Mouse (Mus musculus) embryonic facial prominence, embryonic 12.5 days (tissue): ENCODE results near the gene Tmprss7. TPM values are rescaled to one million over a fixed set of nuclear protein-coding genes. Genes with fewer than 3 reads are reported as not detected.

Experiments used
- ATAC-seq: fragments of 200-750 bp; cut with Nextera tagmentation; 2 replicates; pipeline ENCODE4 v1.8.0; 2017; ENCODE audit not compliant: insufficient number of reproducible peaks, insufficient read depth, low FRiP score, low TSS enrichment
- H3K27ac ChIP-seq: fragments of 300-500 bp; sonication (generic); 2 replicates; pipeline ENCODE4 v1.5.1; 2016; ENCODE audit warnings: mild to moderate bottlenecking
- H3K27me3 ChIP-seq: fragments of 300-500 bp; sonication (generic); 2 replicates; pipeline ENCODE4 v1.6.1; 2016; ENCODE audit warnings: mild to moderate bottlenecking, moderate library complexity
- H3K36me3 ChIP-seq: fragments of 300-500 bp; sonication (generic); 2 replicates; pipeline ENCODE4 v1.6.1; 2016; ENCODE audit warnings: mild to moderate bottlenecking
- H3K4me1 ChIP-seq: fragments of 300-500 bp; sonication (generic); 2 replicates; pipeline ENCODE4 v1.6.1; 2016
- H3K4me2 ChIP-seq: fragments of 300-500 bp; sonication (generic); replicated peaks from 2 replicates; pipeline ENCODE4 v1.6.1; 2016; ENCODE audit warnings: mild to moderate bottlenecking, moderate library complexity
- H3K4me3 ChIP-seq: fragments of 300-500 bp; sonication (generic); 2 replicates; pipeline ENCODE4 v1.5.1; 2016; ENCODE audit warnings: mild to moderate bottlenecking
- H3K9ac ChIP-seq: fragments of 300-500 bp; sonication (generic); 2 replicates; pipeline ENCODE4 v1.6.1; 2016; ENCODE audit warnings: mild to moderate bottlenecking, moderate library complexity
- H3K9me3 ChIP-seq: fragments of 300-500 bp; sonication (generic); 2 replicates; pipeline ENCODE4 v1.6.1; 2016; ENCODE audit warnings: mild to moderate bottlenecking, moderate library complexity
- WGBS: fragments of 180-500 bp; shearing (Covaris S2); methylation state at CpG from one replicate; pipeline ENCODE4 v1.1.7; 2016; 5-methylcytosine and 5-hydroxymethylcytosine counted together
- polyA plus RNA-seq: library from polyadenylated mRNA; unstranded; fragments of >200 nt; fragmentation: Nextera tagmentation; extraction: Ambion mirVana; gene quantifications from 2 replicates; pipeline ENCODE4 v1.2.1, GENCODE M21; 2016

Gene Tmprss7
- polyA plus RNA-seq, 1 experiment from 2014 or later = 0.22 TPM

DNA sequence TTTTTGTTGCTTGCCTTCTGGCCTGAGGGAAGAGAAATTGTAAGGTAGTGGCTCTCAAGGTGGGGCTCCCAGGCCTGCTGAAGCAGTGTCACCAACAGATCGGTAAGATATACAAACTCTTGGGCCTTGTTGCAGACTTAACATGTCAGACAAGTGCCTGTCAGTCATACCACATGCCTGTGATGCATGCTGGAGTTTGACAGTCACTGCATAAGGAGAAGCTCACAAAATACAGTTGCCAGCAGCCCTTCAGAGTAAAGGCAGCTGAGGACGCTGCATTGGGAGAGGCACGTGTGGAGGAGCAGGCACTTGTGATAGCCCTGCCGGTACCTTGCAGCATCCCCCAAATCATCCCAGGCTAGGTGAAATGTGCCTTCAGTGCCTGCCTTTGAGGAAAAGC, 24.8 kb upstream of the Tmprss7 start:
- Histone ChIP-seq H3K9ac (no peak overlapping the region), H3K27ac (no peak overlapping the region), H3K36me3 (peaks cover 15% of the 10 kb centered on the region), H3K27me3 (no peaks in the 10 kb centered on the region), H3K4me3 (no peak overlapping the region), H3K4me1 (peaks cover under 1% of the 10 kb centered on the region; the same call in 1 of the 2 replicates), H3K9me3 (no peaks in the 10 kb centered on the region), H3K4me2 (no peak overlapping the region)
- WGBS = 91% methylated on average over 4 of the region's 4 CpGs
- ATAC-seq = no peak

DNA sequence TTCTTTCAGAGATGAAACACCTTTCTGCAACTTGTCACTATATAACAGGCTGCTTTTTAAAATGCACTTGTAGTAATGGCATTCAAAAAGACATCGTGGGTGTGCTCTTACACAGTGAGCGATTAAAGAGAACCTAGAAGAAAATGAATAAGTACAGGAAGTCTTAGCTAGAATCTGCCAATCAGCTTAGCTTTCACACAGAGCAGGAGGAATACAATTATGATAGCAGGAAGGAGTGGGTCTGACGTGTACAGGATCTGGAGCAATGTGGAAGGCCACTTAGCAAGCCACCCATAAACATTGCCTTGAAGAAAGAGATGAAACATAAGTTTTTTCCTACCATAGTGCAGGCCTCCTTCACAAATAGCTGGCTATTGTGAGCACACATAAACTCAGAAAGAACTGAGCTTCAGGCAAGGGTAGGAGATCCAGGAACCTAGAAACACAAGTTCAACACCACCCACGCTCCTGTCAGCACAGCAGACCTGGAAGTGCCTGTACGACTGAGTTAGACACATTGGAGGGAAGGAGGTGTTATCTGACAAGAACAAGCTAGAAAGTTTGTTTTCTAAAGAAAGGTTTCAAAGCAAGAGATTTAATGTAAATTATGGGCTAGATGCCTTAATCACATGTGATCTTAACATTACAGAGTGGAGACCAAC, 21.2 kb upstream of the Tmprss7 start:
- 85% methylated on average over 5 of the region's 5 CpGs for WGBS
- H3K36me3 ChIP-seq = peaks cover 22% of the 10 kb centered on the region

DNA sequence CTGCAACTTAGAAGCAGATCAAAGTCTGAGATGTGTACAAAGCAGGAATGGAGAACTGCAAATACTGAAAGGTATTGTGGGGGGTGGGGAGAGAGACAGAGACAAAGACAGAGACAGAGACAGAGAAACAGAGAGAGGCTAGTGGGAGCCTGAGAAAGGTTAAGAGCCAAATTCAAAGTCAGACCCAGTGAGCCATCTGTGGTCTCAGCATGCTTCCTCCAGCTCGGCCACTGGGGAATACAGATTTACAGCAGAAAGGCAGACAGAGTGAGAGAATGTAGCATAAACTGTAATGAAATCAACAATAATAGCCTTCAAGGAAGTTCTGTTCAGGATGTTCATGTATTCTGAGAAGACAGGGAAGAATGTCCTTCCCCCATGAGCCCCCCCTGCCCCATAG, 20.4 kb upstream of the Tmprss7 start:
- Histone ChIP-seq H3K4me2 (no peak overlapping the region), H3K27me3 (no peaks in the 10 kb centered on the region), H3K36me3 (peaks cover 22% of the 10 kb centered on the region), H3K27ac (no peak overlapping the region), H3K4me1 (no peaks in the 10 kb centered on the region), H3K9me3 (no peaks in the 10 kb centered on the region), H3K9ac (no peak overlapping the region), H3K4me3 (no peak overlapping the region)
- WGBS = 85% methylated on average over 1 of the region's 1 CpGs
- ATAC-seq = no peak

More for the DNA sequence above, 21.2 kb upstream of the Tmprss7 start:
- no peak for ATAC-seq
- Histone ChIP-seq H3K27ac (no peak overlapping the region), H3K9ac (no peak overlapping the region), H3K4me1 (no peaks in the 10 kb centered on the region), H3K4me3 (no peak overlapping the region), H3K9me3 (no peaks in the 10 kb centered on the region), H3K4me2 (no peak overlapping the region), H3K27me3 (no peaks in the 10 kb centered on the region)

DNA sequence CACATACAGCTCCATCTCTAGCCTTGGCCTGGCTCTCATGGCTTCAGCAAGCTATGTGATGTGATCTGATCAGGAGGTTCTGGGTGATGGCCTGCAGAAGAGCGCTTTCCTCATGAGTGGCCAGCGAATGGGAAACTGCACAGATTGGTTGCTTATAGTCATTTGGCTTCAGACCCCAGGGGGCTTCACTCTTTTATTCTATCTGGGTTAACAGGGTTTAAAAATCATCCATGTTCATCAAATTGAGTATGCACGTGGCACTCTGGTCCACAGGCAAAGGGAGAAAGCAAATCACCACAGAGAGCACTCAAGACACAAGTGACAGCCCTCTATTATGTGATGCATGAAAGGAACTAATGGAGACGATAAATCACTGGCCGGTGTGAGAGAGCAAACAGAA, 19.8 kb upstream of the Tmprss7 start:
- Histone ChIP-seq H3K4me2 (no peak overlapping the region), H3K9ac (no peak overlapping the region), H3K9me3 (no peaks in the 10 kb centered on the region), H3K4me3 (no peak overlapping the region), H3K36me3 (peaks cover 19% of the 10 kb centered on the region), H3K27ac (no peak overlapping the region), H3K27me3 (no peaks in the 10 kb centered on the region), H3K4me1 (no peaks in the 10 kb centered on the region)
- WGBS = 85% methylated on average over 5 of the region's 5 CpGs
- ATAC-seq = no peak

DNA sequence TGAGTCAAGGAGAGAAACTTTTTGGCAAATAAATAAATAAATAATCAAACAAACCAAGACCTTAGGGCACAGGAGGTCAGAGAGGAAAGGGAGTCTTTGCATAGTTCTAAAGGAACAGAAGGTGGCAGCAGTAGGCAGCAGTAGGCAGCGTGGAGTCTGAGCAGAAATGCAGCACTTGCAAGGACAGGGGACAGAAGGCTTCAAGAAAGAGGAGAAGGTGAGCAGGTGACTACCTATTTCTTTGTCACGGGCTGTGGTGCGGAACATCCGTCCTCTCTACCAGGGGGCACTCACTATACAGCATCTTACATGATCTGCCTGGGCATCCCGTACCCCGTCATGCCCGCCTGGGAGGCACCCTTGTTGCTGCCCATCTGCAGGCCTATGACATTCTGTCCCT, 17.8 kb upstream of the Tmprss7 start:
- Histone ChIP-seq H3K4me2 (no peak overlapping the region), H3K27me3 (no peaks in the 10 kb centered on the region), H3K4me1 (no peaks in the 10 kb centered on the region), H3K36me3 (peaks cover 8% of the 10 kb centered on the region; the same call in 1 of the 2 replicates), H3K4me3 (no peak overlapping the region), H3K27ac (no peak overlapping the region), H3K9ac (no peak overlapping the region), H3K9me3 (no peaks in the 10 kb centered on the region)
- WGBS = 70% methylated on average over 7 of the region's 7 CpGs
- ATAC-seq = no peak

DNA sequence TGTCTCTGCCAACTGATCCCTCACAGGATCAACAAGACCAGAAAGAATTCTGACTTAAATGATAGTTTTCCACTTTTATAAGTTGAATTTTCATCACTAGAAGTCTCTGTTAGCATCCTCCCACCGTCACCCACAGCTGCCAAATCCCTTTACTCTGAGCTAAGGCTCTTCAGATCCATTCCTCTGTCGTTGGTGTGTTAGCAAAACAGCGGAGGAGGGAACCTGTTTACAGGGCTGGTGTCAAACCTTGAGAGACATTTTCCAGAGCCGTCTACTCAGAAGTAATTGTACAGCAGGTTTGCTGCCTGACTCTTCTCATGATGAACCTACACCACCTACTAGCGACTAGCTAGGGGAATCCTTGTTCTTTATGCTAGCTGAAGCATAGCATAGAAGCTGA, 5.8 kb upstream of the Tmprss7 start:
- Histone ChIP-seq H3K4me3 (no peak overlapping the region), H3K4me1 (no peaks in the 10 kb centered on the region), H3K27ac (no peak overlapping the region), H3K36me3 (no peaks in the 10 kb centered on the region), H3K9me3 (no peaks in the 10 kb centered on the region), H3K4me2 (no peak overlapping the region), H3K27me3 (no peaks in the 10 kb centered on the region), H3K9ac (no peak overlapping the region)
- ATAC-seq = no peak
- WGBS = 76% methylated on average over 5 of the region's 5 CpGs

DNA sequence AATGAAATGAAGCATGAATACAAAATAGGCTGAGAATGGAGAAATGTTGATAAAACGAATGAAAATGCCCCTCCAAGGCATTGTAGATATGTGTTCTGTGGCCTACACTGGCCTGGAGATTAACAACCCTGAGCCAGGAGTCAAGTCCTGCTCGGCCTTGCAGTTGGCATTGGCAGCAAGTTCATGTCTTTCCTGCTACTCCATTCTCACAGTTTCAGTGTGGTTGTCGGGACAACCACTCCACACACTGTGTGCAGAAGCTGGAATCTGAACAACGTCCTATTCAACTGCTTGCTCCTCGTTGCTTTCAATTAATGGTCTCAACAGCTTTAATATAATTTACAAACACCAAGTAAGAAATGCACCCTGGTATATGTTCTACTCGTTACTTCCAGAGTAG, 4.5 kb upstream of the Tmprss7 start:
- H3K27ac ChIP-seq = no peak overlapping the region
- H3K9me3 ChIP-seq = no peaks in the 10 kb centered on the region
- ATAC-seq = no peak
- WGBS = 84% methylated on average over 6 of the region's 6 CpGs
- no peak overlapping the region for H3K4me3 ChIP-seq
- no peaks in the 10 kb centered on the region for H3K4me1 ChIP-seq
- H3K27me3 ChIP-seq = no peaks in the 10 kb centered on the region
- H3K4me2 ChIP-seq = no peak overlapping the region
- H3K36me3 ChIP-seq = no peaks in the 10 kb centered on the region
- no peak overlapping the region for H3K9ac ChIP-seq

DNA sequence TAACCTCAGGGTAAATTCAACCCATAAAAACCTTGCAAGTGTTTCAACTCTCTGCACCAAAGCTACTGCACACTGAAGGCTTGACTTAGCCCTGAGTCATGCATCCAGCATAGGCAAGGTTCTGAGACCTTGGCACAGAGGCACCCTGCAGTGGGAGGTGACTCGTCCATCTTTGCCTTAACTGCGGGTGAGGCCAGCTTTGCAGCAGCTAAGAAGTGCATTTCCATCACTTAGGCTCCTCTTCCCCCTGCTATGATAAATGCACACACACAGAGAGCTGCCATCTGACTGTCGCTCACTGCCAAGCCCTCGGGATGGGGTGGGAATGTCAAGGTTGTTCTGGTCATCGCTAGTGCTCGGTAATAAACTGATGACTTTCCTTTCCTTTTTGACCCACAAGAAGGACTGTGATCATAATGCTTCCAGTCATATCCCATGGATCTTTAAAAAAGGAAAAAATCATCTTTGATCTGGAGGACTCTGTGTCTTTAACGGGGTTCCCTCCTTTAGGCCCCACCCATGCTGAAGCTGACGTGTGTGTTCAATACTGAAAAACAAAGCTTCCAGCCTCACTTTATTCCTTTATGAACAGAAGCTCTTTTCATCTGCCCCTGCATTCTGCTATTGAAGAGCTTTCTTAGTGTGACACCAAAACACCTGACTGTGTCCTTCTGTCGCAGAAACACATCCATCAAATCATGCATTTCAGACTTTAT, 2.1 kb upstream of the Tmprss7 start:
- 79% methylated on average over 9 of the region's 9 CpGs for WGBS
- no peak overlapping the region for H3K27ac ChIP-seq
- no peaks in the 10 kb centered on the region for H3K27me3 ChIP-seq
- H3K4me1 ChIP-seq = no peaks in the 10 kb centered on the region
- no peaks in the 10 kb centered on the region for H3K9me3 ChIP-seq
- no peak for ATAC-seq
- no peaks in the 10 kb centered on the region for H3K36me3 ChIP-seq
- no peak overlapping the region for H3K4me3 ChIP-seq
- H3K9ac ChIP-seq = no peak overlapping the region
- H3K4me2 ChIP-seq = no peak overlapping the region

DNA sequence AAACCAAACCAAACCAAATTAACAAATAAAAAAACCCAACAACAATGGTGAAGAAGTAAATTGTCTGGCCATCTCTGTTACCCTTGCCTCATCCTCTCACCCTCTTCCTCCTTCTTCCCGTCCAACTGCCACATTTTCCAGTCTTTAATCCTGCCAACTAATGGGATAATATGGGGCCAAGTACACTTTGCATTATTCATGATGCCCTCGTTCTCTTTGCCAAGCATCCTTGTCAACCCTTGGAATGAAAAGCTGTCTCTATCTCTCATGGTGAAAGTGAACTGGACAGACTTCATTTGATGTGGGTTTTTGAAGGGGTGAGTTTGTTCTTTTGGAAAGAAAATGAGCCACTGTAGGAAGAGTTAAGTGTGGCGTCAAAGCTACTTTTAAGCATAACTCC, 607 bp downstream of the Tmprss7 start:
- Histone ChIP-seq H3K36me3 (no peaks in the 10 kb centered on the region), H3K4me1 (no peaks in the 10 kb centered on the region), H3K4me3 (no peak overlapping the region), H3K27me3 (no peaks in the 10 kb centered on the region), H3K9me3 (no peaks in the 10 kb centered on the region), H3K4me2 (no peak overlapping the region), H3K9ac (no peak overlapping the region), H3K27ac (no peak overlapping the region)
- WGBS = 70% methylated on average over 3 of the region's 3 CpGs
- no peak for ATAC-seq

DNA sequence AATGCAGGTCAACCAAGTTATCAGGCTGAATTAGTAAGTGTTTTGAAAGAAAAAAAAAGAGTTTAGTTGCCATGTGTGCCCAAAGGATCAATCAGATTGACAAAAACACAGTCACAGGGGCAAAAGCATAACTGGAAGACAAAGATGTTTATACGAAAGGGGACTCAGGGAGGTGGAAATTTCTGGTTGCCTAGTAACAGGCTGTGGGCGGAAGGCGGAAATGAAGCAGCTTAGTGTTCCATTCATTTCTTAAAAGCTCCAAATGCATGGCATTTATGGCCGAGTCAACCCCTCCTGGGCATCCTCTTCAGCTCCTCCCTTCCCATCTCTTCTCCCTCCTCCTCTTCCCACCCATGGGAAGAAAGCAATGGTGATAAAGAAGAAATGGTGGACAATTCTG, 3.3 kb downstream of the Tmprss7 start:
- no peaks in the 10 kb centered on the region for H3K36me3 ChIP-seq
- H3K27me3 ChIP-seq = no peaks in the 10 kb centered on the region
- H3K4me2 ChIP-seq = no peak overlapping the region
- no peak overlapping the region for H3K9ac ChIP-seq
- no peak overlapping the region for H3K4me3 ChIP-seq
- H3K27ac ChIP-seq = no peak overlapping the region
- no peaks in the 10 kb centered on the region for H3K9me3 ChIP-seq
- no peak for ATAC-seq
- no peaks in the 10 kb centered on the region for H3K4me1 ChIP-seq
- 25% methylated on average over 4 of the region's 4 CpGs for WGBS

DNA sequence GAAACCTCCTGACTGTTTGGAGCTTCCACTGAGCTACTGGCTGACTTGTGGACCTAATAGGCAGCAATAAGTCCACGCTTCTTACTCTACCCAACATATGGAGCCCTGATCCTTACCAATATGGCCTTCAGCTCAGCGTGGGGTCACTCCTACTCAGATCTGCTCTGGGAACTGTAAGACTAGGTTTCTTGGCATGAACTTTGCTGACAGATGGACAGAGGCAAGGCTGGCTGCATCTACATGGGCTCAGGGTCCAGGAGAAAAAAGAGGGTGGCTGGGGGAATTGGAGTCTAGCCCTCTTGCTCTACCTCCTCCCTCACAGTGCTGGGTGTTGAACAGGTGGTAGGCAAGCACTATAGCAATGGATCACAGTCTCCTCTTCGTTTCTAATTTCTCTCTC, 6.6 kb downstream of the Tmprss7 start:
- Histone ChIP-seq H3K4me3 (no peak overlapping the region), H3K36me3 (no peaks in the 10 kb centered on the region), H3K27me3 (no peaks in the 10 kb centered on the region), H3K27ac (no peak overlapping the region), H3K9ac (no peak overlapping the region), H3K9me3 (no peaks in the 10 kb centered on the region), H3K4me2 (no peak overlapping the region), H3K4me1 (no peaks in the 10 kb centered on the region)
- 79% methylated on average over 3 of the region's 3 CpGs for WGBS
- ATAC-seq = no peak

DNA sequence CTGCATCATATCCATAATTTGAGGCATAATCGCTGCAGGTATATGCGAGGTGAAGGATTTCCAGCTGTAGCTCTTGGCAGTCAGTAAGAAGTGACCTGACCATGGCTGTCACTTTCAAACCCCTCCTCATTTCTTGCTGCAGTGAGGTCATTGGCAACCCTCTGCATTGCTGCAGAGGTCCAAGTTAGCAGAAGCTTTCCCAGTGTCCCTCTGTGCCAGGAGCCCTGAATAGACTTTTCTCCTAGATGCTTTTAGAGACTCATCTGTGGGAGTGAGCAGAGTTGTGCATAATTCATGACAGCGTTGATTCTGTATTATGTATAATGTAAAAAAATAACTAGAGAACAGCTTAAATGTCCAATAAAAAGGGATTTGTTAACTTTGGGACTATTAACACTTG, 8.2 kb downstream of the Tmprss7 start:
- 58% methylated on average over 3 of the region's 3 CpGs for WGBS
- Histone ChIP-seq H3K36me3 (no peaks in the 10 kb centered on the region), H3K4me2 (no peak overlapping the region), H3K4me1 (no peaks in the 10 kb centered on the region), H3K9ac (no peak overlapping the region), H3K4me3 (no peak overlapping the region), H3K27ac (no peak overlapping the region), H3K27me3 (no peaks in the 10 kb centered on the region), H3K9me3 (no peaks in the 10 kb centered on the region)
- ATAC-seq = no peak
